Mouse (Mus musculus) megakaryocyte, embryonic 14.5 days (primary cell): Measurements from ENCODE around the gene Cdc42bpg.

Source experiments
- FLI1 ChIP-seq: IDR thresholded peaks from 2 replicates; pipeline ENCODE4 v1.6.1; 2012; ENCODE audit warnings: low read length, inconsistent platforms, mixed read lengths
- GATA1 ChIP-seq: IDR thresholded peaks from 3 replicates; pipeline ENCODE4 v1.6.1; 2012; ENCODE audit warnings: mixed read lengths, low read length, inconsistent platforms, borderline replicate concordance

- TF ChIP-seq GATA1 (no peak), FLI1 (no peak)
These were observed 42.5 kb downstream of the Cdc42bpg start for GRCm38 (mm10) chr19:6348717-6349116.
